Mouse (Mus musculus) heart, adult 2 months (tissue): ENCODE results near the gene Fam129a. TPM values are rescaled to one million over a fixed set of nuclear protein-coding genes. Genes with fewer than 3 reads are reported as not detected.

Experiments
- DNase-seq, 2 experiments: peaks; one replicate each; pipeline ENCODE4 v3.0.0; 2021
- H3K27ac ChIP-seq: fragments of 200-600 bp; 2 replicates; pipeline ENCODE4 v1.8.1; 2022
- H3K27me3 ChIP-seq: fragments of 200-500 bp; 2 replicates; pipeline ENCODE4 v1.6.1; 2012; ENCODE audit warnings: mild to moderate bottlenecking, low read length, inconsistent platforms, mixed read lengths; ENCODE audit not compliant: control insufficient read depth, insufficient read depth
- H3K36me3 ChIP-seq: fragments of 200-500 bp; 2 replicates; pipeline ENCODE4 v1.6.1; 2012; ENCODE audit warnings: low read length, inconsistent platforms; ENCODE audit not compliant: control insufficient read depth, insufficient read depth
- H3K4me1 ChIP-seq: fragments of 200-500 bp; 2 replicates; pipeline ENCODE4 v1.6.1; 2011; ENCODE audit warnings: low read length; ENCODE audit not compliant: control insufficient read depth, insufficient read depth
- H3K4me3 ChIP-seq: fragments of 200-600 bp; 2 replicates; pipeline ENCODE4 v1.8.1; 2022
- H3K79me2 ChIP-seq: fragments of 200-500 bp; replicated peaks from 2 replicates; pipeline ENCODE4 v1.6.1; 2012; ENCODE audit warnings: mild to moderate bottlenecking, inconsistent platforms, low read length, moderate library complexity, mixed read lengths; ENCODE audit not compliant: control insufficient read depth, insufficient read depth
- H3K9ac ChIP-seq: fragments of 200-500 bp; 2 replicates; pipeline ENCODE4 v1.6.1; 2012; ENCODE audit warnings: low read depth, mild to moderate bottlenecking, control low read depth, inconsistent platforms, low read length, mixed read lengths
- CTCF ChIP-seq: fragments of 200-600 bp; IDR thresholded peaks from 2 replicates; pipeline ENCODE4 v1.8.1; 2022; ENCODE audit warnings: antibody characterized with exemption, mild to moderate bottlenecking, moderate library complexity
- EP300 ChIP-seq: fragments of 200-500 bp; IDR thresholded peaks from 2 replicates; pipeline ENCODE4 v1.6.1; 2011; ENCODE audit warnings: low read depth, low read length, control low read depth; ENCODE audit not compliant: insufficient read depth
- POLR2A ChIP-seq: fragments of 200-500 bp; IDR thresholded peaks from 2 replicates; pipeline ENCODE4 v1.6.1; 2011; ENCODE audit warnings: mild to moderate bottlenecking, low read depth, low read length, control low read depth; ENCODE audit not compliant: insufficient read depth
- WGBS: fragments of 180-500 bp; shearing (Covaris S2); methylation state at CpG from one replicate; pipeline ENCODE4 v1.1.7; 2018; 5-methylcytosine and 5-hydroxymethylcytosine counted together
- intact Hi-C: fragments of 180-260 bp; cut with DNase I; formaldehyde crosslinking; loops from one replicate; pipeline ENCODE4 v1.15.1; 2025
- polyA plus RNA-seq: library from polyadenylated mRNA; depleted of rRNA; stranded (reverse); fragments of >200 nt; gene quantifications from 2 replicates; pipeline ENCODE4 v1.2.3, GENCODE M21; 2012
- total RNA-seq, 2 experiments: library from RNA; stranded (reverse); gene quantifications; 2 replicates each; pipeline ENCODE4 v1.2.3; 2021

Fam129a gene
- total and polyA plus RNA-seq, 3 experiments: 6.2 to 14.9 (median 13.3) TPM

DNA sequence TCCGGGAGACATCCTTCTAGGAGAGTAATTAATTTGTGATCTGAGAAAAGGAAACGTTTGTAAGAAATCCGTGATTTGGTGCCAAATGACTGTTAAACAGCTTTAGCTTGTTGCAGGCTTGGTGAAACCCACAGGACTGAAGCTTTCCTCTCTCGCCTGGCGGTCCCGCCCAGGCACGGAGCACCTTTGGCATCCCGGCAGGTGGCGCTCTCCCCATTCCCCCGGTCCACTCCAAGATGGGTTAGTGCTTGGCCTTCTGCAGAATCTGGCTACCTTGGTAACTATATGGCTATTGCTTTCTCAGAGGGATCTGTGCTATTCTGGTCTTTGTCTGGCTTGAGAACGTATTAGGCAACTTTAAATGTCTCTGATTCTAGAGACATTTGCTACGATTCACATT lies 6.6 kb upstream of the Fam129a start:
- no peak overlapping the region for H3K27ac ChIP-seq
- no peak overlapping the region for H3K4me3 ChIP-seq
- 7% methylated on average over 12 of the region's 12 CpGs for WGBS
- H3K9ac ChIP-seq: no peak overlapping the region
- DNase-seq: peak; percentile 84 to 92
- intact Hi-C loops: loop anchor here (1.0 kb wide), 1 partner anchor 142 kb away; no protein-coding TSS in a partner anchor
- TF ChIP-seq EP300 (peak; percentile 83; the same call in 1 of the 2 replicates), POLR2A (no peak)
- no peaks in the 10 kb centered on the region for H3K79me2 ChIP-seq
- H3K36me3 ChIP-seq: no peaks in the 10 kb centered on the region
- H3K4me1 ChIP-seq: peaks cover 1% of the 10 kb centered on the region; the same call in 1 of the 2 replicates
- H3K27me3 ChIP-seq: no peaks in the 10 kb centered on the region

DNA sequence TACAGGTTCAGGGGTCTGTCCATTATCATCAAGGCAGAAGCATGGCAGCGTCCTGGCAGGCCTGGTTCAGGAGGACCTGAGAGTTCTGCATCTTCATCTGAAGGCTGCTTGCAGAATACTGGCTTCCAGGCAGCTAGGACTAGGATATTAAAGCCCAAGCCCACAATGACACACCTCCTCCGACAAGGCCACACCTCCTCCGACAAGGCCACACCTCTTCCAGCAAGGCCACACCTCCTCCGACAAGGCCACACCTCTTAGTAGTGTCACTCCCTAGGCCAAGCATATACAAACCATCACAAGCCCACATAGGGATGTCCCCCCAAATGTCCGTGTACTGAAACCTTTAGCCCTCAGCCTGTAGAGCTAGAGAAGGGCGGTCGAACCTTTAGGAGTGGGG lies 2.3 kb upstream of the Fam129a start:
- Histone ChIP-seq H3K4me3 (no peak overlapping the region), H3K27ac (no peak overlapping the region), H3K9ac (no peak overlapping the region), H3K79me2 (no peaks in the 10 kb centered on the region), H3K27me3 (no peaks in the 10 kb centered on the region), H3K36me3 (no peaks in the 10 kb centered on the region), H3K4me1 (peaks cover 4% of the 10 kb centered on the region)
- no peak for DNase-seq
- intact Hi-C loops: no loop called here
- 79% methylated on average over 7 of the region's 7 CpGs for WGBS
- no peak for TF ChIP-seq POLR2A
- no peak for TF ChIP-seq CTCF
- no peak for TF ChIP-seq EP300

DNA sequence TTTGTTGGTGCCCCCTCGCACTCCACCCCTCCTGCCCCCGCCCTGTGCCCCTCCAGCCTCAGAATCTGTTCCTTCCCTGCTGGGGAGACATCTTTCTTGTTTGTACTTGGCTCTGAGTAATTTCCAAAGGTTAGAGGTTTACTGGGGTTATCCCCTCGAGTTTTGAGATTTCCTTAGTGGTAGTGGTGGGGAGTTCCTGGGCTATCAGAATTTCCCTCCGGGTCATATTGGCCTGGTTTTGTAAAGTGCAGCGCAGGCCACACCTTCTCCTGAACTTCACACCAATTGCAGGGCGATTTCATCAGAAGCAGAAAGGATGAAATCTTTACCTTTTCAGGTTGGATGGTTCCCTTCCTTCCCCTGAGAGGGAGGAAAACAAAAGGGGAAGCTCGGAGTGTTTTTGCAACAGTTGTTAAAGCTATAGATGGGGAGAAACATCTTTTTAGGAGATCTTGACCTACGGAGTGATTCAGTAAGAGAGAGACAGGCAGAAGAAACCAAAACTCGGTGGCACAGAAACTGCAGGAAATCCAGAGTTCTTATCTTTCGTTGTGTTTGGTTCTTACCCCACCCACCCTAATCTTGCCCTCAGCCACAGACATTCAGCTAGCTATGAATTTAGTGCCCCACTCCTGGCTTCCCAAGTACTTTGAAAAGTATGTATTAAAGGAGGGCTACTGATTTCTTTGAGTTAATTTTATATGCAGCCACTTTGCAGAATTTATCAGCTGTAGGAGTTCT lies 1.0 kb downstream of the Fam129a start:
- no peaks in the 10 kb centered on the region for H3K36me3 ChIP-seq
- WGBS: 15% methylated on average over 10 of the region's 10 CpGs
- no peak for DNase-seq
- peak overlapping the region; percentile 83 for H3K9ac ChIP-seq
- H3K4me3 ChIP-seq: peak overlapping the region; percentile 67
- H3K4me1 ChIP-seq: peaks cover 3% of the 10 kb centered on the region
- TF ChIP-seq POLR2A (no peak), CTCF (no peak), EP300 (no peak)
- intact Hi-C loops: loop anchor here (5.0 kb wide), 1 partner anchor 45 kb away; no protein-coding TSS in a partner anchor
- H3K27ac ChIP-seq: peak overlapping the region; percentile 83
- no peaks in the 10 kb centered on the region; the same call in 1 of the 2 replicates for H3K79me2 ChIP-seq
- H3K27me3 ChIP-seq: no peaks in the 10 kb centered on the region

DNA sequence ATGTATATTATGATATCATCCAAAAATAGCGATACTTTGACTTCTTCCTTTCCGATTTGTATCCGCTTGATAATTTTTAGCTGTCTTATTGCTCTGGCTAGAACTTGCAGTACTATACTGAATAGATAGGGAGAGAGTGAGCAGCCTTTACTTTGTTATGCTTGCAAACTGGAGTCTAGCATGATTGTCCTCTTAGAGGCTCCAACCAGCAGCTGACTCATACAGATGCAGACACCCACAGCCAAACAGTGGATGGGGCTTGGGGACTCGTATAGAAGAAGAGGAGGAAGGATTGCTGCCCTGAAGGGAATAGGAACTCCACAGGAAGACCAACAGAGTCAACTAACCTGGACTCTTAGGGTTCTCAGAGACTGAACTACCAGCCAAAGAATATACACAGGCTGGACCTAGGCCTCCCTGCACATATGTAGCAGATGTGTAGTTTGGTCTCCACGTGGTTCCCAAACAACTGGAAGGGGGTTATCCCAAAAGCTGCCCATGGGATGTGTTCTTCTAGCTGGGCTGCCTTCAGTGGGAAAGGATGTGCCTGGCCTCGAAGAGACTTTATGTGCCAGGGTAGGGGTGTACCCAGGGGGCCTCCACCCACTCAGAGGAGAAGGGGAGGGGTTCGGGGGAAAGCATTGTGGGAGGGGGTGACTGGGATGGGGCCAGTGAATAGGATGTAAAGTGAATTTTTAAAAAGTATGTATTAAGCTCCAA lies 1.8 kb downstream of the Fam129a start:
- Histone ChIP-seq H3K9ac (no peak overlapping the region), H3K4me1 (peaks cover 3% of the 10 kb centered on the region), H3K27me3 (no peaks in the 10 kb centered on the region), H3K36me3 (no peaks in the 10 kb centered on the region), H3K4me3 (peak overlapping the region; percentile 67; the same call in 1 of the 2 replicates), H3K27ac (peak overlapping the region; percentile 83), H3K79me2 (no peaks in the 10 kb centered on the region; the same call in 1 of the 2 replicates)
- no peak for DNase-seq
- intact Hi-C loops: loop anchor here (5.0 kb wide), 1 partner anchor 45 kb away; no protein-coding TSS in a partner anchor
- WGBS: 48% methylated on average over 7 of the region's 7 CpGs
- TF ChIP-seq EP300 (no peak), POLR2A (no peak), CTCF (peak; percentile 33)

DNA sequence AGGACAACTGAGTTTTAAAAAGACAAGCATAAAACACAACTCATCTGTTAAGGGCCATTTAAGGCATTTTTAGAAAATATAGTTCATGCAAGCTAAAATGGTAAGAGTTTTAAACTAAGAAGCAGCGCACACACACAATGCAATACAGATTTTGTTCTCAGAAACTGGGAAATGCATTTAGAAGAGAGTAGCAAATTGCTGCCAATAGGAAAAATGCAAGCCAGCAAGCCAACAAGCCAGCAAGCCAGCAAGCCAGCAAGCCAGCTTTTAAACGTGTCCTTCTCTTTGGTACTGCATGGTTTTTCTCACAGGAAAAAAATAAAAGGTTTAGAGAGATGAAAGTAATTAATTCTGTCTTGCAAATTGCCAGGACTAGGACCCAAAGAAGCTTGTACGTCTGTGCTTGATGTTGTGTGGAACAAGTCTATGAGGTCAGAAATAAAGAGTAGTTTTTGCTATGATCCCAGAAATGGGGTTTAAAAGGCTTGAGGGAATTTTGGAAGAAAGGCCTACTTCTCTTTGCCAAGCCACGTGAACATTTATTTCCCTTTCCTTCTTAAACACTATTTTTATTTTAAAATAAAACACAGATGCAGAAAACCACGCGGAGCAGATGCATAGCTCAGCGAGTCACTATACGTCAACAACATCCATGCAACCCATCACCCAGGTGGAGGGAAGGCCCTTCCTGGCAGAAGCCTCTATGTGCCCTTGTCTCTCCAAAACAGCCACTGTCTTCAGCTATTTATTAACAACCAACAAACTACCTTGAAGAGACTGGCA lies 9.4 kb downstream of the Fam129a start:
- no peak for DNase-seq
- no peak for TF ChIP-seq EP300
- TF ChIP-seq POLR2A: no peak
- no peak for TF ChIP-seq CTCF
- Histone ChIP-seq H3K9ac (no peak overlapping the region), H3K27ac (no peak overlapping the region; the same call in 1 of the 2 replicates), H3K79me2 (no peaks in the 10 kb centered on the region; the same call in 1 of the 2 replicates), H3K4me3 (no peak overlapping the region), H3K4me1 (peaks cover 5% of the 10 kb centered on the region), H3K27me3 (no peaks in the 10 kb centered on the region), H3K36me3 (peaks cover 2% of the 10 kb centered on the region; the same call in 1 of the 2 replicates)
- intact Hi-C loops: no loop called here
- WGBS: 71% methylated on average over 8 of the region's 8 CpGs
